Mouse (Mus musculus) hindbrain, embryonic 13.5 days (tissue): Measurements from ENCODE around the gene Nkd2. TPM values are rescaled to one million over a fixed set of nuclear protein-coding genes. Genes with fewer than 3 reads are reported as not detected.

Experiments
- ATAC-seq: fragments of 200-750 bp; cut with Nextera tagmentation; 2 replicates; pipeline ENCODE4 v1.8.0; 2017; ENCODE audit warnings: moderate TSS enrichment; ENCODE audit not compliant: low FRiP score
- H3K27ac ChIP-seq: fragments of 300-500 bp; sonication (generic); 2 replicates; pipeline ENCODE4 v1.5.1; 2015; ENCODE audit warnings: inconsistent platforms, mild to moderate bottlenecking, moderate library complexity
- H3K27me3 ChIP-seq: fragments of 300-500 bp; sonication (generic); 2 replicates; pipeline ENCODE4 v1.6.1; 2015; ENCODE audit warnings: mild to moderate bottlenecking, inconsistent platforms
- H3K36me3 ChIP-seq: fragments of 300-500 bp; sonication (generic); 2 replicates; pipeline ENCODE4 v1.6.1; 2015; ENCODE audit warnings: mild to moderate bottlenecking, inconsistent platforms
- H3K4me1 ChIP-seq: fragments of 300-500 bp; sonication (generic); replicated peaks from 2 replicates; pipeline ENCODE4 v1.6.1; 2015; ENCODE audit warnings: inconsistent platforms
- H3K4me2 ChIP-seq: fragments of 300-500 bp; sonication (generic); 2 replicates; pipeline ENCODE4 v1.6.1; 2015; ENCODE audit warnings: inconsistent platforms, mild to moderate bottlenecking, moderate library complexity
- H3K4me3 ChIP-seq: fragments of 300-500 bp; sonication (generic); 2 replicates; pipeline ENCODE4 v1.5.1; 2015; ENCODE audit warnings: mild to moderate bottlenecking, inconsistent platforms
- H3K9ac ChIP-seq: fragments of 300-500 bp; sonication (generic); 2 replicates; pipeline ENCODE4 v1.6.1; 2015; ENCODE audit warnings: mild to moderate bottlenecking, inconsistent platforms
- H3K9me3 ChIP-seq: fragments of 300-500 bp; sonication (generic); 2 replicates; pipeline ENCODE4 v1.6.1; 2016; ENCODE audit warnings: inconsistent platforms
- WGBS: fragments of 180-500 bp; shearing (Covaris S2); methylation state at CpG from one replicate; pipeline ENCODE4 v1.1.7; 2015; 5-methylcytosine and 5-hydroxymethylcytosine counted together
- polyA plus RNA-seq: library from polyadenylated mRNA; unstranded; fragments of >200 nt; fragmentation: Nextera tagmentation; extraction: Ambion mirVana; gene quantifications from 2 replicates; pipeline ENCODE4 v1.2.1, GENCODE M21; 2015

Nkd2 gene
- polyA plus RNA-seq, 1 experiment from 2014 or later: 9.5 TPM

DNA sequence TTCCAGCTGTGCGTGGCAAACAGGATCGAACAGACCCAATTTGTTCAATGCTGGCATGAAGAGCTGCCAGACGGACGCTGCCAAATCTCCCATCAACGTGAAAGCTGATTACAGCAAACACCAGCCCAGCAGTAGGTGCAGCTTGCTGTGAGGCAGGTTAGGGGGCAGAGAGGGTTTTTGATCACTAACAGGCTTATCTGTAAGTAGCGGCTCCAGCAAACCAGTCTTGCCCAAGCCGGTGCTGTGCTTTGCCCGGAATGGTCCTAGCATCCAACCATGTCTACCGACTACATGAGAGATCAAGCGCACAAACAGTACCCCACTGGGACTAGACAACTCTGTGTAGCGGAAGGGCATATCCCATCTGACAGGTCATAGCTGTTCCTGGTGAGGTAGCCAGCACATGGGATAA, 8.3 kb downstream of the Nkd2 start:
- no peak overlapping the region for H3K27ac ChIP-seq
- no peak for ATAC-seq
- no peaks in the 10 kb centered on the region for H3K9me3 ChIP-seq
- H3K27me3 ChIP-seq: no peaks in the 10 kb centered on the region
- WGBS: 76% methylated on average over 11 of the region's 11 CpGs
- H3K9ac ChIP-seq: no peak overlapping the region
- no peaks in the 10 kb centered on the region for H3K36me3 ChIP-seq
- no peak overlapping the region for H3K4me2 ChIP-seq
- 0 out of 2 replicates have a peak, but pooled peaks cover 8% of the 10 kb centered on the region for H3K4me1 ChIP-seq
- no peak overlapping the region for H3K4me3 ChIP-seq

DNA sequence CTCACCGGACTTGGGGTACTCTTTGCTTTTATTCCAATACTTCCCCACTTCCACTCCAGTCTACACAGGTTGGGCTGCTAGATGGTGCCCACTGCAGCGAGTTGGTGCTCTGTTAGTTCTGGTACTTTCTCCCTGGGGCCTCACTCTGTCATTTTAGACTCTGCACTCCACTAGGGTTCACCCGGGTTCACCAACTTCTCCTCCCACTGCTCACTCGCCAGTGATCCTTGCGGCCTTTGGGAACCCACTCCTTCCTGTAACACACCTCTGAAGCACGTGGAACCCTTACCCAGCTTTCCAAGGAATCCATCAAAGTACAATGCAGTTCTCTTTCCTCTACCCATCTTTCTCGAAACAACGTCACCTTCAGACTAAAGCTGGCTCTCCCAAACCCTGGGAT, 9.7 kb downstream of the Nkd2 start:
- Histone ChIP-seq H3K9ac (no peak overlapping the region), H3K4me3 (no peak overlapping the region), H3K27ac (no peak overlapping the region), H3K9me3 (no peaks in the 10 kb centered on the region), H3K36me3 (no peaks in the 10 kb centered on the region), H3K4me1 (0 out of 2 replicates have a peak, but pooled peaks cover 8% of the 10 kb centered on the region), H3K27me3 (no peaks in the 10 kb centered on the region), H3K4me2 (no peak overlapping the region)
- WGBS: 84% methylated on average over 8 of the region's 8 CpGs
- no peak for ATAC-seq

DNA sequence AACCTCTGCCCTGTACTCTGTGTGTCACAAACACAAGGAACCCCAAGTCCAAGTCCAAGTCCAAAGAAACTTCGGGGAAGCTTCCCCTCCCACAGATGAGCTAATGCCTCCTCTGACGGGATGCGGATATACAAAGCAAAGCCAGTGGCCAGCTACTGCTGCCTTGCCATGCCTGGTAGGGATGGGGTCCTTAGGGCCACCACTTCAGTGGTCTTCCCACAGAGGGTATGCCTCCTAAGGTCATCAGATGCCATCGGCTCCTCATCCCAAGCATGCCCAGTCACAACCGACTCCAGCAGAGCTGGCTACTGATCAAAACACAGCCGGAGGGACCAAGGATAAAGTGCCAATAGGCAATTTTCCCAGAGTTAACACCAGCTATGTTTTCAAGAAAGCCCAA, 10.9 kb downstream of the Nkd2 start:
- 82% methylated on average over 6 of the region's 6 CpGs for WGBS
- ATAC-seq: no peak
- no peak overlapping the region for H3K4me3 ChIP-seq
- H3K27ac ChIP-seq: no peak overlapping the region
- H3K9ac ChIP-seq: no peak overlapping the region
- H3K27me3 ChIP-seq: no peaks in the 10 kb centered on the region
- H3K4me2 ChIP-seq: no peak overlapping the region
- no peaks in the 10 kb centered on the region for H3K36me3 ChIP-seq
- H3K4me1 ChIP-seq: 0 out of 2 replicates have a peak, but pooled peaks cover 8% of the 10 kb centered on the region
- no peaks in the 10 kb centered on the region for H3K9me3 ChIP-seq

DNA sequence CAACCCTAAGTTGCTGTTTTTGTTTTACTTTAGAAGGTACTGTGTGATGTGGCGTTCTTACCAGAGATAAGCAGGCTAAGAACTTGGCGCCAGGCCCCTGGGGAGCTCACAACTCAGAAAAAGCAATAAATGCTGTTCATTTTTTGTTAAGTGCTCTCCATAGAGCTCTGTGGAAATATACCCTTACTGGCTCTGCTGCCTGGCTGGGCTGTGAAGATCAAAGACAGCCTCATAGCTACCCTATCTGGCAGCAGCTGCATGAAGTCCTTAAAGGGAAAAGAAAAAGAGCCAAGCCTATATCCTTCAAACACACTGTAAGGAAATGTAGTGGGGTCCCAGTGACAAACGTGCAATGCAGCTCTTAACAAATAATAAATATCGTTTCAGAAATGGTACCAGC, 11.6 kb downstream of the Nkd2 start:
- Histone ChIP-seq H3K27ac (no peak overlapping the region), H3K9me3 (no peaks in the 10 kb centered on the region)

DNA sequence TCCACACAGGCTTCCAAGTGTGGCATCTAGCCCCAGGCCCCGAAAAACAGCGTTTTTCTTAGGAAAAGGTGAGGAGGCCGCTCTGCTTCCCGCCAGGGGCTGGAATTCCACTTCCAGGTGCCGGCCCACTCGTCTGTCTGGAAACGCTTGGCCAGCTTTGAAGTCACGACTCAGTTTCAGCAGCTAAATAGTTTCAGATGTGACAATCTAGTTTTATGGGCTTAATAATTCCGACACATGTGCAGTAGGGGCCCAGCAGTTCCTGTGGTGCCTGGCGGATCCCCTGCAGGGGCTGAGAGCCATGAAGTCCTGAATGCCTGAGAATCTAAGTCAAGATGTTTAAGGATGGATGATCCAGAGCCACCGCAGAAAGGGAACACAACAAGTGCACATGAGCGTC, 13.6 kb downstream of the Nkd2 start:
- H3K4me1 ChIP-seq: 0 out of 2 replicates have a peak, but pooled peaks cover 8% of the 10 kb centered on the region
- 77% methylated on average over 12 of the region's 12 CpGs for WGBS
- H3K9me3 ChIP-seq: no peaks in the 10 kb centered on the region
- no peak overlapping the region for H3K9ac ChIP-seq
- no peak for ATAC-seq
- H3K4me3 ChIP-seq: no peak overlapping the region
- H3K36me3 ChIP-seq: no peaks in the 10 kb centered on the region
- H3K4me2 ChIP-seq: no peak overlapping the region
- H3K27me3 ChIP-seq: no peaks in the 10 kb centered on the region
- H3K27ac ChIP-seq: no peak overlapping the region

More for the DNA sequence above, 11.6 kb downstream of the Nkd2 start:
- 0 out of 2 replicates have a peak, but pooled peaks cover 8% of the 10 kb centered on the region for H3K4me1 ChIP-seq
- no peaks in the 10 kb centered on the region for H3K27me3 ChIP-seq
- 68% methylated on average over 4 of the region's 4 CpGs for WGBS
- no peaks in the 10 kb centered on the region for H3K36me3 ChIP-seq
- no peak for ATAC-seq
- H3K4me2 ChIP-seq: no peak overlapping the region
- no peak overlapping the region for H3K9ac ChIP-seq
- no peak overlapping the region for H3K4me3 ChIP-seq

DNA sequence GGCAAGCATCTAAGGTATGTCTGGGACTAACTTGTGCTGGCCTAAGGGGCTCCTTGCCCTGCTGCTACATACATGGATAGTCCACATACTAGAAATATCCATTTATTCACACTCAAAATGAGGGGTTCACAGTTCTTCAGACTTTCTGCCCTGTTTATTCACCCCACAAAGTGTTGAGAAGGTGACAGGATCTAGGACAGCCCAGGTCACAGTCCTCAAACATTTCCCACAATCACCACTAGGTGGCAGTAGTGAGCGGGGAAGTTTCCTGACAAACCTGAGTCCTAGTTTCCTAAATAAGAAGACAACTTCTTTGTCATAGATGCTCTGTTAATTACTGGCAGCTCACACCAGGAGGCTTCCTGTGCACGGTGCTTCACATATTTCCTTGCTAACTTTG, 15.9 kb downstream of the Nkd2 start:
- Histone ChIP-seq H3K4me1 (0 out of 2 replicates have a peak, but pooled peaks cover 11% of the 10 kb centered on the region), H3K9me3 (no peaks in the 10 kb centered on the region), H3K4me3 (no peak overlapping the region), H3K27me3 (no peaks in the 10 kb centered on the region), H3K4me2 (no peak overlapping the region), H3K9ac (no peak overlapping the region), H3K36me3 (no peaks in the 10 kb centered on the region; the same call in 1 of the 2 replicates), H3K27ac (no peak overlapping the region)
- ATAC-seq: peak; percentile 62
- 2% methylated on average over 2 of the region's 2 CpGs for WGBS

DNA sequence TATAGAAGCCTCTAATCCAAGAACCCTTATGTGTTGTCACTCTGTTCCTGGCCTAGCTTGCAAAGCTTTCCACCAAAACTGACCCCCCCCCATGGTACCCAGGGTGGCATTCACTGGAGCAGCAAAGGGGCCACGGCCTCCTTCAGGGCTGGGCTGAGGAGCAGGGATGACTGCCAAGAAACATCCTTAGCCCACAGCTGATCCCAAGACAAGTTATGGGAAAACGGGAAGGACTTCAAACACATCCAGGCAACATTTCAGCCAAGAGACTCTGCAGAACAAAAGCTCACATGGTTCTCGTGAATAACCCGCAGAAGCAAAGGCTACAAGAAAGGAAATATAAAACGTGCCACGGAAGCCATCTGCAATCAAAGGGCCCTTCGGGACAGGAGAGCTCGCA, 20.2 kb downstream of the Nkd2 start:
- H3K9ac ChIP-seq: no peak overlapping the region
- H3K9me3 ChIP-seq: no peaks in the 10 kb centered on the region
- H3K4me2 ChIP-seq: no peak overlapping the region
- 75% methylated on average over 8 of the region's 8 CpGs for WGBS
- no peaks in the 10 kb centered on the region for H3K27me3 ChIP-seq
- H3K4me1 ChIP-seq: 0 out of 2 replicates have a peak, but pooled peaks cover 4% of the 10 kb centered on the region
- no peak for ATAC-seq
- H3K27ac ChIP-seq: no peak overlapping the region
- no peaks in the 10 kb centered on the region; the same call in 1 of the 2 replicates for H3K36me3 ChIP-seq
- H3K4me3 ChIP-seq: no peak overlapping the region

DNA sequence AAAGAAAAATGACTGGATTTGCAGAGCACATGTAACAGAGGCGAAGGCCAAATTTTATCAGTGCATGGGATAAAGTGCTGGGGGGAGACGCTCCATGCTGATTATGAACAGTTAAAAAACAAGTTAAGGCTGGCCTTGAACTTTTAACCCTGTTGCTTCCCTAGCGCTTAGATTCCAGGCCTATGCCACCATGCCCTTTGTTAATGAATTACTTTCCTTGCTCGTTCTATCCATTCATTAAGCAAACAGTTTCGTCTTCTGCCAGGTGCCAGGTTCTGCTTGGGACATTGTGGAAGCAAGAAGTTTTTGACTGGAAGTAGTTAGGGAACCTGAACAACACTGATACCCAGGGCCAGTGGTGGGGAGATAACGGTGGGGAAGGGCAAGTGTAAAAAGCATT, 23.7 kb downstream of the Nkd2 start:
- no peak overlapping the region for H3K27ac ChIP-seq
- no peaks in the 10 kb centered on the region for H3K9me3 ChIP-seq
- no peak overlapping the region for H3K4me3 ChIP-seq
- no peak overlapping the region for H3K9ac ChIP-seq
- 82% methylated on average over 6 of the region's 6 CpGs for WGBS
- H3K27me3 ChIP-seq: no peaks in the 10 kb centered on the region
- H3K4me1 ChIP-seq: 0 out of 2 replicates have a peak, but pooled peaks cover 4% of the 10 kb centered on the region
- no peak for ATAC-seq
- H3K36me3 ChIP-seq: peaks cover 5% of the 10 kb centered on the region
- no peak overlapping the region for H3K4me2 ChIP-seq

DNA sequence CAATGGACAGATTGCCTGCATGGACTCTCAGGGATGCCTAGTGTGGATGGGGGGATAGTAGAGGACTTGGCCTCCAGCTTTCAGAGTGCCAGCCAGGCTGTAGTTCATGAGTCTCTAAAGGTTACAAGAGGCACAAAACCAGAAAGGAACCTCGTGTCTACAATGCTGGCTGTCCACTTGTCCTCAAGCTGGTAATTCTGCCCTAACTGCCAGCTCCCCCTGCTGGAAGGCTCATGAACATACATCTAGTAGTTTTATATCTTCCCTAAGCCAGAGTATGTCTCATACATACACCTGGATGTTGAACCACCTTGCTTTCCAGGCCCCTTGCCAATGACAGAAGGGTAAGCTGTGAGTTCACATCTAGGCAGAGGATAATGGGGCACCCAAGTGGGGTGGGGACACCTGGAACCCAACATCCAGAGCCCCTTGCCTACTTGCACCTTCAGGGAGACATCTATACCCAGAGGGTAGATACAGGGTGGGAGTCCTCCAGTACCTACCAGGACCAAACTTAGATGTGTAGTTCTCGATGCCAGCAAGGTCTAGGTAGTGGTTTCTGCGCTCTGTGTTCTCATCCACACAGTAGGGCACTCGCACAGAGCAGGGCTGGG, 25.1 kb downstream of the Nkd2 start:
- H3K4me1 ChIP-seq: 0 out of 2 replicates have a peak, but pooled peaks cover 2% of the 10 kb centered on the region
- WGBS: 70% methylated on average over 4 of the region's 4 CpGs
- H3K27ac ChIP-seq: no peak overlapping the region
- H3K4me3 ChIP-seq: no peak overlapping the region
- no peak overlapping the region for H3K9ac ChIP-seq
- no peaks in the 10 kb centered on the region for H3K27me3 ChIP-seq
- peaks cover 5% of the 10 kb centered on the region for H3K36me3 ChIP-seq
- no peak overlapping the region for H3K4me2 ChIP-seq
- no peaks in the 10 kb centered on the region for H3K9me3 ChIP-seq
- ATAC-seq: no peak

DNA sequence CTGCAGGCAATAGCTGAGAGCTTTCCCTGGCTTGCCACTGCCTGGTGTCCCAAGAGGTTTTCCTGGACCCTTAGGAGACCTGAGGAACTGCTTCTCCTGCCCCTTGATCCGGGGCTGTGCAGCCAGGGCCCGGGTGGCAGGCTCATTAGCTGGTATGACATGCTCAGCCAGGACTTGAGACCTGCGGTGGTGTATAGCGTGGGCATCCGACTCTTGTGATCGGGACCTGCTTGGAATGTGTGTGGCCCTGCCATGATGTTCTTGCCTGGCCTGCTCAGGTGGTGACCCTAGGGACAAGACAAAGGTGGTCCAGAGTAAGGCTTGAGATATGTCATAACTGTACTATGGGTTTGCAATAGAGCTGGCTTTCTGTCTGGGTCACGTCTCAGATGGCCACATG, 26.2 kb downstream of the Nkd2 start:
- Histone ChIP-seq H3K27me3 (no peaks in the 10 kb centered on the region), H3K9ac (no peak overlapping the region), H3K27ac (no peak overlapping the region), H3K9me3 (no peaks in the 10 kb centered on the region), H3K4me1 (no peaks in the 10 kb centered on the region), H3K4me3 (no peak overlapping the region), H3K36me3 (peaks cover 7% of the 10 kb centered on the region), H3K4me2 (no peak overlapping the region)
- 92% methylated on average over 7 of the region's 7 CpGs for WGBS
- ATAC-seq: no peak

DNA sequence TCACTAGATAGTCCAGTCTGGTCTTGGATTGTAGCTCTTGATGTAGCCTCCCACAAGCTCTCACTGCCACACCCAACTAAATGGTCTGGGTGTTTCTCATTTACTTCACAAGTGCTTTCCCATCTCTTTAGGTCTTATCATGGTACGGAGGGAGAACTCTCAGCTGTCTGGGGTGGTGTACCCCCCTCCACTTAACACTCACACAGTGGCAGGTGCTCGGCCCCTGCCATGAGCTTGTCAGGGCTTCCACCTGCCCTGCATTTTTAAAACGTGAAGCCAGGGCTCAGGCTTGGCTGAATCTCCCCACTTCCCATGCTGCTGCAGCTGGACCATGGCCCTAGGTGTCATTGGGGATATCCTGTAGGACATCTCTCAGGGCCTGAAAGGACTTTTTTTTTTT, 28.5 kb downstream of the Nkd2 start:
- Histone ChIP-seq H3K4me3 (no peak overlapping the region), H3K36me3 (peaks cover 30% of the 10 kb centered on the region), H3K4me1 (0 out of 2 replicates have a peak, but pooled peaks cover 3% of the 10 kb centered on the region), H3K27ac (no peak overlapping the region), H3K9me3 (no peaks in the 10 kb centered on the region), H3K27me3 (no peaks in the 10 kb centered on the region), H3K9ac (no peak overlapping the region), H3K4me2 (no peak overlapping the region)
- ATAC-seq: no peak
- 85% methylated on average over 3 of the region's 3 CpGs for WGBS

DNA sequence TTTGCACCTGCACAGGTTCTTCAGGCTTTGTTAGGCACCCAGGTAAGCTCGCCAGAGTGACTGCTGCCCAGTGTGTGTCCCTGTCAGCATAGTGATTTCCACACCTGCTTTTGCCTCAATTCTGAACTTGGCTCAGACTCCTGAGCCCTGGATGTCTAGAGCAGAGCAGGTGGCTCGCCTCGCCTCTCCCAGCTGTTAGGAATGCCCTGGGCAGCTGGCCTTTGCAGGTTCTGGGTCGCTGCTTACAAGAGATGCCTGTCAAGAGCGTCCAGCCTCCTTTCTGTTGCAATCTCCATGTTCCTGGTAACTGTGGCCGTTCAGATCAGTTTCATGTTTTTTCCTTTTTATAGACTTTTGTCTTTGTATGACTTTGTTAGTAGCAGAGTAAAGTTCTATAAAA, 31.1 kb downstream of the Nkd2 start:
- Histone ChIP-seq H3K27ac (no peak overlapping the region), H3K4me1 (0 out of 2 replicates have a peak, but pooled peaks cover 3% of the 10 kb centered on the region), H3K9me3 (no peaks in the 10 kb centered on the region), H3K27me3 (no peaks in the 10 kb centered on the region), H3K4me2 (no peak overlapping the region), H3K4me3 (no peak overlapping the region), H3K36me3 (peaks cover 50% of the 10 kb centered on the region), H3K9ac (no peak overlapping the region)
- 70% methylated on average over 6 of the region's 6 CpGs for WGBS
- ATAC-seq: no peak

DNA sequence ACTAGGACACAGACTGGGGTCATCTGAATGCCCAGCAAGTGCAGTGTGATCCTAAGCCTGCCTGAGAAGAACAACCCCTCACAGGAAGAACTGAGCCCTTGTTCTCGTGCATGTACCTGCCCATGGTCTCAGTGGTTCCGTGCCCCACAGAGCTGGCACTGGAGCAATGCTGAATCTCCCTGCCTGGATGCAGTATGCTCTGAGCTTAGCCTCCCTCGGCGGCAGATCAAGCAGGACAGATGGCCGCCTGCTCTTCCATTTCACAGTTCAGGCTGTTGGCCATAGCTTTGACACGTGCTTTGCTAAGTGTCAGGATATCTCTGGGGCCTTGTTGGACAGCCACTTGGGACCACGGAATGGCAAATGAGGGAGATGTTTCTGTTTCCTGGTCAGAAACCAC, 33.2 kb downstream of the Nkd2 start:
- Histone ChIP-seq H3K9me3 (no peaks in the 10 kb centered on the region), H3K4me2 (no peak overlapping the region), H3K36me3 (peaks cover 67% of the 10 kb centered on the region), H3K27ac (no peak overlapping the region), H3K4me1 (0 out of 2 replicates have a peak, but pooled peaks cover 3% of the 10 kb centered on the region), H3K4me3 (no peak overlapping the region), H3K9ac (no peak overlapping the region), H3K27me3 (no peaks in the 10 kb centered on the region)
- 86% methylated on average over 7 of the region's 7 CpGs for WGBS
- ATAC-seq: no peak
